Mouse (Mus musculus) thymus, postnatal 36 days (tissue): ENCODE measurements around the gene Abcb11.
"Not testable (repeated sequence)": the region's sequence is repeated elsewhere in the genome, so short reads cannot be mapped to it uniquely, and the experiment has no call there.

ENCODE experiments used
- DNase-seq, 2 experiments: peaks; one replicate each; pipeline ENCODE4 v3.0.0; 2022; ENCODE audit warnings: mixed read lengths in 2 of 2

The Abcb11 gene

DNA sequence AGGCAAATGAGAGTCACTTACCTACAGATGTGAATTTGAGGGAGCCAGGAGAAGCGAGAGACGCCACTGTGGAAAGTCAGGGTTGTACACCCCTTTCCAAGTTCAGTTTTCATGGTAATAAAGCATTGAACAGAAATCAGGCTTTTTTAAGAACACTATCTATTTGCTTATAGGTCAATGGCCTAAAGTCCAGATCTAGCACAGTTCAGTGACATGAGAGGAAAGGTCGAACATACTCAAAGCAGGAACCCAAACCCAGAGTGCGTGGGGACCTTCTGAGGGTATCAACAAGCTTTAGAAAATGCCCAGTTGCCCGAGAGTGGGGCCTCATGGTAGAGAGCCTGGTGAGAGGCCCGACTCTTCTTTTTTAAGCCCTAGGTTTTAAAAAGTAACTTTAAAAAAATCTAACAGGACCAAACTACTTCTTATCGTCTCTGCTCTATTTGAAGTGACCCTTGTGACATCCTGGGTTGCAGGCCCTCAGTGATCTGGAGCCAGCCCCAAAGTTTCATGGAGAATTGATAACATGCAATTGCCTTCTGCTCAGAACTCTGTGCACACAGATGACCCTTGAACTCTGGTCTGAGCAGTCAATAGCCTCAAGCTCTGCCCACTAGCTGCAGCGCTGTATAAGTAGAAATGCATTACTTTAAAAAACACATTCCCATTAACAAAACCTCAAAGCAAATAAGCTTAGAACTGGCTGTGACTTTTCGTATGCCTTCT is at the start of gene Abcb11:
Abcb11 (minus strand) TSS at position 121 of the 726 bp plus-strand sequence.
- no peak for DNase-seq

DNA sequence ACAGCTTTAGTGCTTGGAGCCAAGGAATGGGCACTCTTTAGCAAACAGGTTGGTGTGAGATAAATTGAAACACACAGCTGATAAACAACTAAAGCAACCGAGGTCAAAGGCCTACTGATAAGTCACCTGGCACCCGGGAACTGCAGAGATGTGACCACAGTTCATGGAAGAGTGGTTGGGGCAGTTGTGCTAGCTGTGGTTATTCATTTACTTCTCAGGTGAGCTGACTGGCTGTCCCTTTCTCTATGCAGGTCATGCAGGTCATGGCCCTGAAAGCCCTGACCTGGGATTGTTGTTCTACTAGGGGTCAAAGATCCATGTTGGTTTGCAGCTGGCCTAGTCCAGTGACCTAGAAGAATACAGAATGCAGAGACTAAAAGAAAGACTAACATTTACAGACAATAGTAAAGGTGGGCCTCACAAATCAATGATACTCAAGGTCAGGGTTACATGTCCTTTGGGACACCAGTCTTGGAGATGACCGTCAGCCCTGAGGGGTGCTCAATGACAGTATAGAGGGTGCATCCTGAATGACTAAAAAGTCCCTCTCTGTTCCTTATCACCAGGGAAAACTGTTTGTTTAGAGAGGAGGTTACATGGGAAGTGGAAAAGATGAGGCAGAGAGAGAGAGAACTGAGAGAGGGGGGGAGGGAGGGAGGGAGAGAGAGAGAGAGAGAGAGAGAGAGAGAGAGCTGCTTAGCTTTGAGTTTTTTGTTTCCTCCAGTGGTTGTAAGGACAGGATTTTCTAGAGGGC is 43.9 kb upstream of the Abcb11 start:
- no peak for DNase-seq

DNA sequence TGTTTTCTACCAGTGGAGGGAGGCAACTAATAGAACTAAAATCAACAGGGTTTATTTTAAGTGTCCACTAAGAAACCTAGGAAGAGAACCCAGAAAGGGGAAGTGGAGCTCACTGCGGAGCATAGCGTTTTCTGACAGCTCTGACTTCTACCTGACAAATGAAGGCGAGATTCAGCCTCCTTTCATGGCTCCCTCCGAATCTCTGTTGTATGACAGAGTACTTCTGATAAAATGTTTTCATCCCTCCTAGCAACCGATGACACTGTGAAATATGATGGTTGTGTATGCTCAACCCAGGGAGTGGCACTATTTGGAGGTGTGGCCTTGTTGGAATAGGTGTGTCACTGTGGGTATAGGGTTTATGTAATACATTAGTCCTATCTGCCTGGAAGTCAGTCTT is 40.4 kb upstream of the Abcb11 start:
- no peak for DNase-seq

DNA sequence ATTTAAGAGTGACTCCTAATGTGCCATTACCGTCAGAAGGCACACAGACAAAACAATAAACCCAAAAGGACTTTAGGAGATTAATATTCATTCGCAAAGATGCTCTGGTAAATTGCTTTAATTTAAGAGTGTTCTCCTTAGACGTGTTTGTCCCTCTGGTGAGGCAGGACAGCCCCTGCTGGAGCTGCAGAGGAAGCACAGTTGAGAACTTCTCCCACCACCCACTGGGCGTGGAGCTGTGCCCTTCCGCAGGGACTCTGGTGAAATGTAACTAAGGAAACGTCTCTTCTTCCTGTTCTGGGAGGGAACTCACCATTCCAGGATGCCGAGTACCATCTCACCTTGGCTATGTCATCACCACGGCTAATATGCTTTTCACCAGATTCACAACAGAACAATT is 39.3 kb upstream of the Abcb11 start:
- peak in 1 of 2 experiments; percentile 4 for DNase-seq

DNA sequence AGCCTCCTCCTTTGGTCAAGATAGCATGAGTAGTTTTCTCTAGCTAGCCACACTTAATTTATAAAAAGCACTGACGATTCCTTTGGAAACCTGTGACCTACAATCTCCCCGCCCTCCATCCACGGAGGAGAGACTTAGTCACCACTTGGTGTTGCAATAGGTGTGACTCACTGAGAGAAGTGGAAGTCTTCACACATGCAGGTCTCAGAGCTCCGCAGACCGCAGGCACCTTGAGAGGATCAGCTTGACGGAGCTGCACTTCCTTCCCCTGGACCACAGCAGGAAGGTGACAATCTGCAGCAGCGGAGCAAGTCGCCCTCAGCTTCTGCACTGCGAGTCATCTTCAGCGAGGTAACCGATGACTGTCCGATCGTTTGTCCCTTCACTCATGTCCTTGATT is 37.9 kb upstream of the Abcb11 start, which contains the start of gene Dhrs9:
Dhrs9 (plus strand) TSS at position 165 of the 400 bp plus-strand sequence.
- peak in 1 of 2 experiments; percentile 5 for DNase-seq

DNA sequence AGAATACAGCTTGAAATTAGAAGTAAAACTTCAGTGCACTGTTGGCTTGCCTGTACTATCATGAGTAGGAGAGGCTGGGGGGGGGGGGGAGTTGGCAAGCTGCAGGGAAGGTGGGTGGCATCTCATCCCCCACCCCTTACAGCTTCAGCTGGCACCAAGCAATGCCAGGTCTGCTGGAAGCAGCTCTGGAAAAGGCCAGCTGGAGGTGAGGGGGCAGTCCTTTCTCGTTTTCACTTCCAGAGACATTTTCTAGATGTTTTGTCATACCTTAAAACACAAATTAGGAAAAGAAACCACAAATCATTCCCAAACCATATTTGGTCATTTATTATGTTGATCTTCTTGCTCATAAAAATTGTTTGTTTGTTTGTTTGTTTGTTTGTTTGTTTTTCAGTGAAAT is 37.4 kb upstream of the Abcb11 start:
- DNase-seq = no peak

DNA sequence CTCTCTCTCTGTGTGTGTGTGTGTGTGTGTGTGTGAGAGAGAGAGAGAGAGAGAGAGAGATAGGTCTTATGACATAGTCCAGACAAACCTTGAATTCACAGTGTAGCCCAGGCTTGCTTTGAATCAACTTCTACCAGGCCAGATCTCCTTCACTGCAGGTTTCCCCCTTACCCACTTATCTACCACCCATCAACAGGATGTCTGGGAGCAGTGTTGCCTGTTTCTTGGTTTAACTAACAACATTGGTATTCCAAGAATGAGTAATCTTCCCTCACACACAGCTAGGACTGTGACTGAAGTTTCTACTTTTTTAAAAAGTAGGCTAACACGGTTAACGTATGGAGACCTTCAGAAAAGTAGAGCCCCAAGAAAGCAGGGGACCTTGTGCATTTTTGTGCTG is 34.4 kb upstream of the Abcb11 start:
- DNase-seq = no peak

DNA sequence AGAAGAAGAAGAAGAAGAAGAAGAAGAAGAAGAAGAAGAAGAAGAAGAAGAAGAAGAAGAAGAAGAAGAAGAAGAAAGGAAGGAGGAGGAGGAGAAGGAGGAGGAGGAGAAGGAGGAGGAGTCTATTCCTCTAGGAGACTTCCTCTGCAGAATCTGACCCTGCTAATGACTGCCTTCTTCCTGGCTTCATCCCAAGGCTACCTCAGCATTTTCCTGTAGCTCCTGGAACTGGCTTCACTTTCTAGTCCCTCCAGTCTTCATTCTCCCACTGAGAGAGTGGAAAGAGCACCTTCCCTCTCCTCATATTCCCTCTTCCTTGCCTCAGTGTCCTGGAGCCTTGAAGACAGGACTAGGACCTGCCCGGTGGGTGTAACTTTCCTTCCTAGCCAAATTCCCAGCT is 22.9 kb upstream of the Abcb11 start:
- no peak for DNase-seq

DNA sequence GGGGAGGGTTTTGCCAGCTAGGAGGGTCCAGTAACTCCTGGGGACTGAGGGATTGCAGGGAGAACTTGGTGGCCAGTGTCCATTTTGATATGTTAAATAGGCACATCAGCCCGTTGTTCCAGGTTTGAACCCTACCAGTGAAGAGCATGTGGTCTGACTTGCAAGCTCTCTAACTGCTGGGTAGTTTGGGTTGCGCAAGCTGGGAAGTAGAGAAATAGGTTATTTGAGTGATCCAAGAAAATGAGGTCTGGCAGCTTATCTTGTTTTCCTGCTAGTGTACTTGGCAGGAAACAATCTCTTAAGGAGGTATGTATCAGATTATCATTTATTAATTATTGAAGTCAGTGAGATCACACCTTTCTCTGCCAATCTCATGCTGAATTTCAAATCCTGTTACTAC is 22.4 kb upstream of the Abcb11 start:
- no peak for DNase-seq

DNA sequence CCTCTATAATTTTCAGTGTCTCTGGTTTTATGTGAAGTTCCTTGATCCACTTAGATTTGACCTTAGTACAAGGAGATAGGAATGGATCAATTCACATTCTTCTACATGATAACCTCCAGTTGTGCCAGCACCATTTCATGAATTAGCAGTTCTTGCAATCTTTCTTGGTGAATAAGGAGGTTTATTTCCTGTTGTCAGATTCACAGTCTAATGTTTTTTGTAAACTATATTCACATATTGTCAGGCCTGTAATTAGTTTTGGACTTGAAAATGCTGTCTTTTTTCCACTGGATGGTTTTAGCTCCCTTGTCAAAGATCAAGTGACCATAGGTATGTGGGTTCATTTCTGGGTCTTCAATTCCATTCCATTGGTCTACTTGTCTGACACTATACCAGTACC is 13.0 kb upstream of the Abcb11 start:
- not testable (repeated sequence) for DNase-seq

DNA sequence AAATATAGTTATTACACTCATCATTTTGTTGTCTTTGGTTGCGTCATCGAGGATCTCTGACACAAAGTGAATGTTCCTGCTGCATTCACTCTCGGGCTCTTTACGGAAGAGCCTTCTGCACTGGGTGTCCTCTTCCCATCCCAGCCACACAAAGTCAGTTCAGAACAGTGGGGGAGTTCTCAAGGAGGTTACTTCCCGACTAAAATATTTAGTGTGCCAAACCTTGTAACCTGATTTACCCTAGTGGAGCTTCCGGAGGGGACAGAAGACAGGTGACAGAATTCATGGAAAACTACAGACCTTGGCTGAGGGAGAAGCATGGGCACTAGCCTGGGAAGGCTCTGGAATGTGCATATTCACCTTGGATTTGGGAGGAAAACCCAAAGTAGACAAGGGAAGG is 910 bp downstream of the Abcb11 start:
- no peak for DNase-seq

DNA sequence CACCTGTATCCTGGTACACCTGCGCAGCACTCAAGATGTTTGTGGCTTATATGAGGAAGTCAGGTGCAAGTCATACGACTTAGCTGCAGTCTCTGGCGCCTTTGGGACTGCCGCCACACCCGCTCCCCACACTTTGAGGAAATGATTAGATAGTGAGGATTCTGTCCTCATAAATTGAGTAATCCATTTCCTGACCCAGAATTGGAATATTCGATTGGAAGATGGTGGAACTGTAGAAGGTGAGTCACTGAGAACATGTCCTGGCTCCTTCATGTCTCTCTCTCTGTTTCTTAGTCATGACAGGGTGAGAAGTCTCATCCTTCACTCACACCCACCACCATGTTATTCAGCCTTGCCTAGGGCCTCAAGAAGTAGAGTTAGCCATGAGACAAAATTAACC is 10.9 kb downstream of the Abcb11 start:
- DNase-seq = not testable (repeated sequence)

DNA sequence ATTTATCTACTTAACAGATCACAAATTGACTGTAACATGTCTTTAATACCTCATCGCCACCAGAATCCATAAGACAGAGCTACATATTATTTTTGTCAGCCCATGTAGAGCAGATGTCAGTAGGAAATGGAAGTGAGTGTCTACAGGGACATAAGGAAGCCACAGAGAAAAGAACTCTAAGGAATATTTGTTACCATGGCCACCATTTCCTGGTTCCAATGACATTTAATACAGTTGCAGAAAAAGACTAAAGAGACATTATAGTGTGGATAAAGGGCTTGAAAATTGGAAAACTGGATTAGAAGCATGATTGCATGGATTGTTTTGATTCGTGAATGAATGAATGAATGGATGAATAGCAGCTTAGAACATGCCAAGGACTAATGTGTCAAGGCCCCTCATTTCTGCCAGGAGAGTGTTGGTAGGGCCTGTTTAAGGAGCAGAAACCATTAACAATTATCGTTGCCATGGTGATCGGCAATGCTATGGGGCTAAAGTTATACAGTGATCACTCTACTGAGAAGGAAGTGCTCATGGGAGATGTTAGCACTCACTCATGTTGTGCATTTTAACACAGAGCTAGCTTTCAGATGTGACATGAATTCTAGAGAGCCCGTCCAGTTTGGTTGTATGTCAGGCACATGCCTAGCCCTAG is 13.8 kb downstream of the Abcb11 start:
- DNase-seq = no peak

DNA sequence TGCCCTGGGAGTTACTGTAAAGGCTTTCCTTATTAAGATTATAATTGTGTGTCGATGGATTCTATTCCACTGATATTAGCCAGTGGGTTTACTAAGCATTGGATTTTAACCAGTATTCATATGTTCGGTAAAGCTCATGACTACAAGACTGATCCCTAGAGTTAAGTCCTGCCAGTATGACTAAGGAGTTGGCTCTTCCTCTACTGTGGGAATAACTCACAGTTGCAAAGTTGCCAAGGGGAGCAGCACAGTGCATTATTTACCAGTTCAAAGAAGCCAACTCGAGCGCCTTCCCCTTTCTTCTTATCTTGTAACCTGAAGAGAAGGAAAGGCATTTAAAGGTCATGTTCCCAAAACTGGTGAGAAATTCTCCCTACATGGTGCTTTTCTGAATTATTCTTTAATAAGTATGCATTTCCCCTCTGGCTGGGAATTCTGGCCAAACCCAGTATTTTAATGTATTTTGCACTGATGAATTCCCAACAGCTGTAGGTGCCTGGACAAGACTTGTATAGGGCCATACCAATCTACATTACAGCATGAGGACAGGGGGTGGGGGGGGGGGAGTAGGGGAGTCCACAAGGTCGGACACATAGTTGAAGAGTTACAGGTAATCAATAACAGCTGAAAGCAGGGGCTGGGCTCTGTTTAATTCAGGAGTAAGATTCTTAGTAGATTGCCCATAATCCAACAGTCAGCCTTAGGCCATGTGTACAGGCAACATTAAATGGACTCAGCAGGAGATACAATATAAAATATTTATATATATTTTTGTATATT is 17.3 kb downstream of the Abcb11 start:
- DNase-seq = no peak

DNA sequence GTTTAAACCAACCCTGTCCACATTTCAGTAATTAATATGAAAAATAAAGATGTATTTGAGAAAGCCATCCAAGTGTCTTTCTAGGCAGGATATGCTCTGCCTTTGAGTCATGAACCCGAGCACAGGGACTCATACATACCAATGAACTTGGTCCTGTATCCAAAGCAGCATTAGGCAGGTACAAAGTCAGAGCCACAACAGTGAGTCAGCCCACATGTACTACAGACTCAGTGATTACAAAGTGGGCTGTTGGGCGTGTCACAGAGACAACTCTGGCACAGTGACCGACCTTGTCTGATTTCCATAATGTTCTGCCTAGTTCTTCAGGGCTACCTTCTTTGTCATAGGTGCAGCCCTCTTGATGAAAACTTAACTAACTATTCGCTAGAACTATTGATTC is 19.4 kb downstream of the Abcb11 start:
- DNase-seq = no peak

DNA sequence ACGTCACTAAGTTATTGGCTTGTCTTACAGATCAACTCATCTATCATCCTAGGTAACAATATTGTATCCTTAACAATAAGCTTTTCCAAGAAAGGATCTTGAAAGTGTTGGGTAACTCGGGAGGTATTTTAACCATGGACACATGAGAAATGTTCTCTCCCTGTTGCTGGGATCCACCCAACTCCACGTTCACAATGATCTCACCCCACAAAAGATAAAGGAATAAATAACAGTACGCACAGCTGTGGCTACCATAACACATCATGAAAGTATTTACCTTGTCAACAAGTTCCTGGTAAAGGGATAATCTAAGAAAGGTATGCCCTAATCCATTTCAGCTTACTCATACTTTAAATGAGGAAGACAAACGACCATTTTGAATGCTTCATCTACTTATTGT is 21.0 kb downstream of the Abcb11 start:
- no peak for DNase-seq

DNA sequence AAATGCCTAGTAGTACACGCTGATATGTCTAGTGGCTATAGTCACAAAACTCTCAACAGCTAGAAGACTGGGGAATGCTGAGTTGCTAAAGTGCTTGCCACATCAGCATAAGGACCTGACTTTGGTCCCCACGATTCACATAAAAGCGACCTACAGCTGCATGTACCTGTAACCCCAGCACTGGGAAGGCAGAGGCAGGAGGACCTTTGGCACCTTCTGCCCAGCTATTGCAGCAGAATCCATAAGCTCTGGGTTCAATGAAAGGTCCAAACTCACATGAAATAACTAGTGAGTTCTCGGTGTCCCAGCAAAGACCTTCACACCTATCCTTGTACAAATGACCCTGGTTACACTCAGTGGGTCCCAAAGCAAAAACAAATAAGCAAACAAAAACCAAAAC is 31.1 kb downstream of the Abcb11 start:
- DNase-seq = no peak

DNA sequence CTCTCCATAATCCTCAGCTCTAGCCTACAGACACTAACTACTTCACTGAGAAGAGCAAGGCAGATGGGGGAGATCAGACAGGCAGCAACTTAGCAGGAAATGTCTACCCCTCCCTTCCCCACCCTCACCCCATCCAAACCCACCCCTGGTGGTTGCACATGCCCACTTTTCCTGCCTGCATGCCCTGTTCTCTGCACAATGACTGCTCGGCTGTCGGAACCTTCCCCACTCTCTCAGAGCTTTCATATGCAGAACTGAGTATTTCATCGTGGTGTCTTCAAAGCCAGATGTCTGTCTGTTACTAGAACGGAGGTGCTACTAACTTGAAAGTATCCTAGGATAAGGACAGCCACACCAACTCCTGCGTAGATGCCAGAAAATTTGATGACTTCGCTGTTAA is 34.3 kb downstream of the Abcb11 start:
- no peak for DNase-seq

DNA sequence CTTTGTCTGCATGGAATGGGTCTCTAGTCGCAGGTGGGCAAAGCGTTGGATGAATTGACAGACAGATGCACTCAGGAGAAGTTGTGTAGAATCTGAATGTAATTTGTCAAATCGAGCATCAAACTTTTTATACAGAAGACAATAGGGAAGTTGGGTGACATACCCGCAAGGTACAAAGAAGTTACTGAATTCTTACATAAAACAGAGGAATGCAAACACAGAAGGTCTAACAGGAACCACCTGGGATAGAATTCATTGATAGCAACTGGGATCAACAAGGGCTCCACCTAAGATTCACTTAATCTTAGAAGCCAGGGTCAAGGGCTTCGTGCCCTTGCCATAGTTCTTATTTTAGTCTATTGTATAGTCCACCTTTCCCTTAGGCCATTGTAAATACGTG is 41.8 kb downstream of the Abcb11 start:
- not testable (repeated sequence) for DNase-seq

DNA sequence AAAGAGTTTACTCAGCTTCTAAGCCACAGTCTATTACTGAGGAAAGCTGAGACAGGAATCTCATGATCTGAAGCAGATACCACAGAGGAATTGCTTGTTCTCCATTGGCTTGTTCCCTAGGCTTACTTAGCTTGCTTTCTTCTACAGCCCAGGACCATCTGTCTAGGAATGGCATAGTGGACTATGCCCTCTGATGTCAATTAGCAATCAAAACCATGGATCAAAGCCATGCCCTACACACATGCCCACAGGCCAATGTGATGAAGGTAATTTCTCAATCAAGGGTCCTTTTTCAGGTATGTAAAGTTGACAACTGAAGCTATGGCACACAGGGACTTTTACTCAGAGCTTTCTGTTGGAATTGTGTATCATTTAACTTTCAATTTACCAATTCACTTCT is 47.9 kb downstream of the Abcb11 start:
- no peak for DNase-seq

DNA sequence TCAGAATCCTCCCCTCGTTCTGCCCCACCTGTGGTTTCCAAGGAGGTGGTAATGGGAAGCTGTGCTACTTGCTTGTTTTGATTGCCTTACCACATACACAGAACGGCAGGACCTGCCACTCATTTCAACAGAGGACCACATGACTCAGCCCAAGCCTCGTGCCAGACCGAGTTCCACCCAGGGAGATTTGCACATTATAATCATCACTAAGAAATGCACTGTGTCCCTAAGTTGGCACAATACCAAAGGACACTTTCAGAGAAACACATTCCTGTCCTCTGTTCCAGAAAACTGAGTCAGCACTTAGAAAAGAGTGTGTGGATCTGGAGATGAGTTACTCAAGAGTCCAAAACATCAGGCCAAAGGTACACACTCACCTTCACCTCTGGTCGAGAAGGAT is 53.4 kb downstream of the Abcb11 start:
- no peak for DNase-seq

DNA sequence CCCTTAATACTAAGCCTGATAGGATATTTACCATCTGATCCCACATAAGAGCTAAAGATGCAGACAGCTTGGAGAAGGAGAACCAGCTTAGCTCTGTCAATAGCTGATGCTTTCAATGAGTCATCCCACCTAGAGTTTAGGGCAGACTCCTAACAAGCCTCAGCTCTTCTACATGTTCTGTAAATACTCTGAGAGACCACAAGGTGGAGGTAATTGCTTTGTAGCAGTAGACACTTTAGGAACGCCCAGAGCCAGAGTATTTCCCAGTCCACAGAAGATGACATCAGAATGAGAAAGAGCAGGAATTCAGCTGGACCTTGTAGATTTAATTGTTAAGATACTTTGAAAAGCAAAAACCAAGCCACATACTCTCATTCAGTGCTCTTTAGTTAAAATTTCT is 66.5 kb downstream of the Abcb11 start:
- no peak for DNase-seq

DNA sequence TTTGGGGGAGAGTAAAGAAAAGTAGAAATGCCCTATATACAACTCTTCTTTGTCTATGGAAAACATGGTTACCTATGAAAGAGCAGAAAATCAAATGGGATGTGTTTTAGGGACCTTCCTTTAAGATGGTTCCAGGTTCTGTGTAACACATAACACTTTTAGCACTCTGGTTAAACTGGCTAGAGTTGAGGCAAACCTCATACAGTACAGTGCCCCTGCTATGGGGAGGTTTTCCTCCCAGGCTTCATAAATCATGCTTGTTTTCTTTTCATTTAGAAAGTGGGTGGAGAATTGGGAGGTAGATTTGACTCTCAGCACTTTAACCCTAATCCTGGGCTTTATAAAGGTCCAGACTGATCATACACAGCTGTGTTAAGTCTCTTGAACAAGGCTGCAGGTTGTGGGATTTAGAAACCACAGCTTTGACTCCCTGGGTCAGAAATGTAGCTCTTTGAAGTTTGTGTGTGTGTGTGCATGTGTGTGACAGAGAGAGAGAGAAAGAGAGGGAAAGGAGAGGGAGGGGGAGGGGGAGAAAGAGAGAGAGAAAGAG is 78.3 kb downstream of the Abcb11 start:
- DNase-seq = no peak
